Mouse (Mus musculus): Measurements from ENCODE around the gene Hdac9. TPM values are rescaled to one million over a fixed set of nuclear protein-coding genes. Genes with fewer than 3 reads are reported as not detected.

The Hdac9 gene
- total RNA-seq, 2 experiments from 2014 or later, result 55.4 to 55.6 TPM

- DNase-seq (ENCODE audit: low spot score in 2 of 2), result no peak
- intact Hi-C loops (cut with DNase I), result no loop called here
Measured at GRCm38 (mm10) chr12:34648753-34649152, 268.1 kb downstream of the Hdac9 start.

GRCm38 (mm10) chr12:34641705-34642259, 275.1 kb downstream of the Hdac9 start:
- peak in 1 of 2 experiments; percentile 26 for DNase-seq (ENCODE audit: low spot score in 2 of 2)
- intact Hi-C loops (cut with DNase I), result no loop called here

GRCm38 (mm10) chr12:34637238-34638124, 279.4 kb downstream of the Hdac9 start:
- intact Hi-C loops (cut with DNase I), result no loop called here
- DNase-seq (ENCODE audit: low spot score in 2 of 2), result no peak

DNA sequence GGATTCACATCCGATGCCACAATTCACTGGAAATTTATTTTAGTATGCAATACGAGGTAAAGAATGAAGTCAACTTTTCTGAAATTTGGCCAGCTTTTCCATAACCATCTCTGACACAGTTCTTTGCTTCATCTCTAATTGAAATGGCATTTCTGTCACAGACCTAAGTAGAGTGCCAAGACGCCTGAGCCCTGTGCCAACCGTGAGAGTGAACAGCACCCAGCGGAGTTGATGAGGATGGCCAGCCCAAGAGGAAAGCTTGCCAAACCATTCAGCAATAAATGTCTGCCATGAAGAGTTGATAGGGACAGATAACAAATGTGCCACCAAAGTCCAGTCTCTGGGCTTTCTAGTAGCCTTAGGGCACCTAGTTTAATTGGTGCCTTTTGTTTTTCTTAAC, 297.8 kb downstream of the Hdac9 start:
- intact Hi-C loops (cut with DNase I), result no loop called here
- DNase-seq (ENCODE audit: low spot score in 2 of 2), result no peak

DNA sequence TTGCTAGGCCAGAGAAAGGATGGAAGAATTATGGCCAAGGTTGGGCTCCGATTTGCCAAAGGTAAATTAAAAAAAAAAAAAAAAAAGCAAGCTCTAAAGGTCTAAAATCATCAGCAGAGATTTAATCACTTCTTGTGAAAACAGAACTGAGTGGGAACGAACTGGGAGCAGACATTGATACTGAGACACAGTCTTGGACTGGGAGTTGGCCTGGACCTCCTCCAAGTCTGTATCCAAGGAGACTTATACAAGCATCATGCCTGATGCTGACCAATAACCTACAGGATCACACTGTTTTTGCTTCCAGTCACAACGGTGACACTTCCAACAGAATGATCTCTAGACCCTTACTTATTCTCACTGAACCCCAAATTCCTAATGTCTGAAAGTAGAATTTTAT, 298.6 kb downstream of the Hdac9 start:
- no peak for DNase-seq (ENCODE audit: low spot score in 2 of 2)
- intact Hi-C loops (cut with DNase I), result no loop called here

GRCm38 (mm10) chr12:34617836-34618235, 299.1 kb downstream of the Hdac9 start:
- intact Hi-C loops (cut with DNase I), result no loop called here
- DNase-seq (ENCODE audit: low spot score in 2 of 2), result no peak

DNA sequence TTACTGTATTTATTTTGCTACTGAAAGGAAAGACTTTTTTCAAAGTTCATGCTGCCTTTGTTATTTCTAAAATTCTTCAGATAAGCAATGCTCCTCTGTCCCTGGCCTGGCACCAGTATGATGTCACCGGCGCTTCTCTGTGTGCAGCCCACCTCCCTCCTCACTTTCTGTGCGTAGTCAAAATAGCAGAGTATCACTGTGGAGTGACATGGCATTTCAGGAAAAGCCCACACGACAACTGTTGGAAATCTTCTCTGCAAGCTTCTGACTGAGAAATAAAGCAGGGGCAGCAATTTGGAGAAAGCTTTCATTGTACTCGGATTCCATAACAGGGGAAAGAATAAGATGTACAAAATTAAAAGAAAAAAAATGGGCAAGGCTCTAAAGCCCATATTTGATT, 302.1 kb downstream of the Hdac9 start:
- intact Hi-C loops (cut with DNase I), result no loop called here
- peak in 1 of 2 experiments; percentile 43 for DNase-seq (ENCODE audit: low spot score in 2 of 2)

- no peak for DNase-seq (ENCODE audit: low spot score in 2 of 2)
- intact Hi-C loops (cut with DNase I), result no loop called here
Measured at GRCm38 (mm10) chr12:34612511-34612910, 304.4 kb downstream of the Hdac9 start.

GRCm38 (mm10) chr12:34604521-34604920, 312.4 kb downstream of the Hdac9 start:
- intact Hi-C loops (cut with DNase I), result no loop called here
- no peak for DNase-seq (ENCODE audit: low spot score in 2 of 2)

DNA sequence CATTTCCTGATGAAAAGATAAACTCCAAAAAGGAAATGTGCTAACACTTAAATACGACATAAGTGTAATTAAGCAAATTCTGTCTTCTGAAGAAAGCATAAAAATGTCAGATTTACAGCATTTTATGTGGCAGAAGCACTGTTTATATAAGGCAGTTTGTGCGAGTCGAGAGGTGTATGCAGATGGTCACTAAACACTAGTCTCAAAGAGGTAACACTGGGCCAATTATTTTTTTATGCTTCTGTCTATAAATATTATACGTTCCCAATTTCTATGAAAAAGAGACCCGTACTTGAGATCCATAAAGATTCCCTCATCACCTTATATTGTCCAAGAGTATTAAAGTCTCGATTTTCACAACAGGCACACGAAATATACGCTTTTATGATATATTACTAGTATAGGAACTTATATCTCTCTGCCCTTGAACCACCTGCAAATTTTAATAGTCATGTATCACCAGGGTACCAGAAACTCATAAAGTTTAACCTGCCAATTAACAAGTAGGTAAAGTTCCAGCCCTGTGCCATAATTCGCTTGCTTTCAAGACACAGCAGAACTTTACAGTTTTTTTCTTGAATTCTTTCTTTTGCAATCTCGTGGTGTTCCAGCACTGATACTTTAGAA, 322.6 kb downstream of the Hdac9 start:
- intact Hi-C loops (cut with DNase I), result no loop called here
- no peak for DNase-seq (ENCODE audit: low spot score in 2 of 2)

- no peak for DNase-seq (ENCODE audit: low spot score in 2 of 2)
- intact Hi-C loops (cut with DNase I), result no loop called here
Measured at GRCm38 (mm10) chr12:34587171-34587570, 329.7 kb downstream of the Hdac9 start.

- DNase-seq (ENCODE audit: low spot score in 2 of 2), result no peak
- intact Hi-C loops (cut with DNase I), result no loop called here
Measured at GRCm38 (mm10) chr12:34582522-34582921, 334.4 kb downstream of the Hdac9 start.

- intact Hi-C loops (cut with DNase I), result no loop called here
- DNase-seq (ENCODE audit: low spot score in 2 of 2), result no peak
Measured at GRCm38 (mm10) chr12:34579220-34579619, 337.7 kb downstream of the Hdac9 start.

DNA sequence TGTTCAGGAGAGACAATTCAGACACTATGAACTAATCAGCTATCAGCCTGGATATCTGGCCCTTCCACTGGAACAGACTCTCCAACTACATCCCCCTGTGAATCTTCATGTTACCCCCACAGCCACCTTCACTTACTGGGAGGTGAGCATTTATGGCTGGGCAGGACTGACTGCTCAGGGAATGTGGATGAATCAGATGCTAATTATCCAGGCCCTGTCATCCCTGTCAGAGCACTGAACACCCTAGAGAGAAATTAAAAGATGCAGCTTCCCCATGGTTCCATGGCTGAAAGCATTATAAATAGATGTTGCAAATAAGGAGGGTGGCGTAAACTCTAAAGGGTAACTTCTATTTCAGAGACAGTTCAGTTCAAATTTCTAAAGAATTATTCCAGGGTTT, 345.8 kb downstream of the Hdac9 start:
- intact Hi-C loops (cut with DNase I), result no loop called here
- peak in 1 of 2 experiments; percentile 10 for DNase-seq (ENCODE audit: low spot score in 2 of 2)

DNA sequence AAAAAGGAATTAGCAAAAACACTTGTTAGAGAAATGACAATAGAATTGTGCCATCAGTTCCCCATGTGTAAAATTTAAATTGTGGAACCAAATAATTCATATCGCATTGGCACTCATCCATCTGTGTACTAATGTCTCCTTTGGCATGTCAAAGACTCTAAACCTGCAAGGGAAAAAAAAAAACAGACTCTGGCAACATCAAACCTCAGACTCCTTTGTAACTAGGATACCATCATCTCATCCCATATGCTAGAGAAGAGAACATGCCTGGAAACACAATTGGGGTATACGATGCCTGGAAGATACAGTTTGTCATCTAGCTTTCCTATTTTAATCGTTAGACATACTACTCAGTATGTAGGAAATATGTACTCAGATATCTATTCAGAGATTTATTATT, 347.4 kb downstream of the Hdac9 start:
- intact Hi-C loops (cut with DNase I), result no loop called here

GRCm38 (mm10) chr12:34569052-34569451, 347.8 kb downstream of the Hdac9 start:
- intact Hi-C loops (cut with DNase I), result no loop called here
- no peak for DNase-seq (ENCODE audit: low spot score in 2 of 2)

More for the DNA sequence above, 347.4 kb downstream of the Hdac9 start:
- DNase-seq (ENCODE audit: low spot score in 2 of 2), result no peak

- intact Hi-C loops (cut with DNase I), result no loop called here
- DNase-seq (ENCODE audit: low spot score in 2 of 2), result no peak
Measured at GRCm38 (mm10) chr12:34562331-34562730, 354.6 kb downstream of the Hdac9 start.

GRCm38 (mm10) chr12:34559001-34559400, 357.9 kb downstream of the Hdac9 start:
- no peak for DNase-seq (ENCODE audit: low spot score in 2 of 2)
- intact Hi-C loops (cut with DNase I), result no loop called here

DNA sequence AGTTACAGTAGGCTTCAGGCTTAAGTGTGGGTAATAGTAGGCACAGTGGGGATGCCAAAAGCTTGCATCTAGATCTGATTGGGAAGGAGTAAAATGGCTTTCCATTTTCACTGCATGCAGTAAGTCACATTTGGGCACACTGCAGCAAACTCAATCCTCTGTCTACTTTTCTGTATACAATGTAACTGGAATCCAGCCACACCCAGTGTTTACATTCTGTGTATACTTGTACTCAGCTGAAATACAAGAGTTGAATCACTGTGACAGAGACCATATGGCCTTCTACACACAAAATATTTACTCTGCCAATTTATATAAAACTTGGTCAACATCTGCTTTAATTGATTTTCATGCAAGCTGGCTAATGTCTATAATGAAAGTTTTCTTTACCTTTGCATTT, 362.1 kb downstream of the Hdac9 start:
- DNase-seq (ENCODE audit: low spot score in 2 of 2), result no peak
- intact Hi-C loops (cut with DNase I), result no loop called here

DNA sequence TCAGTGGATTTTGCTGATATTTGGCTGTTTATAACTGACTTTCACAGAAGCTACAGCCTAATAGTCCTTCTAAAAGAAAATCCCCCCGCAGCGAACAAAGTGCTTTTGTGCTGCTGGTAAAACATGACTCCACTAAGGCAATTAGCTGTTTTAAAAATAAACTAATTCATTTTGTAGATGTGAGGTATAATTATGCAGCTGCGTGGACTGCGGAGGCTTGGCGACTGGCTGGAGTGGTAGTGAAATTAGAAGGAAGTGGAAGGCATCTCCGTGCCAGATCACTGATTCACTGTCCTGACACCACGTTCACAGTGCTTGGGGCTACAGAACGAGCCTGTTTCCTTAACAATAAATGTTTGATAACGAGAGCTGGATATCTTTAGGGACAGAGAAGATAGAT, 366.6 kb downstream of the Hdac9 start:
- intact Hi-C loops (cut with DNase I), result no loop called here
- peak in 1 of 2 experiments; percentile 16 for DNase-seq (ENCODE audit: low spot score in 2 of 2)

DNA sequence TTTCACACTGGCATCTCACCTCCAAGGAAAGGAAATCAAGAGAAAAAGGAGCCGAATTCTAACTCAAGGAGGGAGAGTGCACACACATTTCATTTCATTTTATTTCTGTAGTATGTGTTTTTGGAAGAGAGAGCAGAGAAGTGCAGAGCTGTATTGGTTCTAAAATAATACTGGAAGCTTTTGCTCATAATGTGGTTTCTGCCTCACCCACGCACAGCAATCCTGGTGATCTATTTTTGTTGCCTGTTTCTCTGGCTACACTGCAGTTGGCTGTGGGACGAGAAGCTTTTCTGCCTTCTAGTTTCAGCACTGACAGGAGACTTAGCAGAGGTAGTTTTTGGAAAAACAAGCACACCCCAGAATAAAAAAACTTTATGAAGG, 387.7 kb downstream of the Hdac9 start:
- intact Hi-C loops (cut with DNase I), result no loop called here
- peak; percentile 74 to 96 for DNase-seq (ENCODE audit: low spot score in 2 of 2)
